Mouse (Mus musculus) liver, embryonic 11.5 days (tissue): ENCODE measurements around the gene Wdfy2. TPM values are rescaled to one million over a fixed set of nuclear protein-coding genes. Genes with fewer than 3 reads are reported as not detected.

Experiments used
- ATAC-seq: fragments of 200-750 bp; cut with Nextera tagmentation; replicated peaks from 2 replicates; pipeline ENCODE4 v1.8.0; 2017; ENCODE audit warnings: moderate number of reproducible peaks, mild to moderate bottlenecking, moderate TSS enrichment, moderate library complexity; ENCODE audit not compliant: low FRiP score
- DNase-seq: peaks from one replicate; pipeline ENCODE4 v3.0.0-alpha.2; 2017; ENCODE audit warnings: low spot score
- H3K27ac ChIP-seq: fragments of 300-500 bp; sonication (generic); 2 replicates; pipeline ENCODE4 v1.5.1; 2014; ENCODE audit warnings: mild to moderate bottlenecking, low read depth, low read length, control low read depth
- H3K27me3 ChIP-seq: fragments of 300-500 bp; sonication (generic); replicated peaks from 2 replicates; pipeline ENCODE4 v1.6.1; 2014; ENCODE audit warnings: low read length, mixed read lengths; ENCODE audit not compliant: control insufficient read depth, insufficient read depth
- H3K36me3 ChIP-seq: fragments of 300-500 bp; sonication (generic); 2 replicates; pipeline ENCODE4 v1.6.1; 2014; ENCODE audit warnings: mild to moderate bottlenecking, low read length, moderate library complexity, mixed read lengths; ENCODE audit not compliant: control insufficient read depth, insufficient read depth
- H3K4me1 ChIP-seq: fragments of 300-500 bp; sonication (generic); replicated peaks from 2 replicates; pipeline ENCODE4 v1.6.1; 2014; ENCODE audit warnings: low read length, mixed read lengths; ENCODE audit not compliant: control insufficient read depth, insufficient read depth
- H3K4me2 ChIP-seq: fragments of 300-500 bp; sonication (generic); 2 replicates; pipeline ENCODE4 v1.6.1; 2014; ENCODE audit warnings: mild to moderate bottlenecking, control low read depth, moderate library complexity
- H3K4me3 ChIP-seq: fragments of 300-500 bp; sonication (generic); 2 replicates; pipeline ENCODE4 v1.5.1; 2014; ENCODE audit warnings: low read depth, low read length, control low read depth
- H3K9ac ChIP-seq: fragments of 300-500 bp; sonication (generic); 2 replicates; pipeline ENCODE4 v1.6.1; 2014; ENCODE audit warnings: low read depth, low read length, control low read depth
- H3K9me3 ChIP-seq: fragments of 300-500 bp; sonication (generic); 2 replicates; pipeline ENCODE4 v1.6.1; 2016; ENCODE audit warnings: low read length, inconsistent platforms, mixed read lengths; ENCODE audit not compliant: control insufficient read depth
- WGBS: fragments of 180-500 bp; shearing (Covaris S2); extraction: QIAGEN DNeasy Blood & Tissue Kit; methylation state at CpG from one replicate; pipeline ENCODE4 v1.1.7; 2014; 5-methylcytosine and 5-hydroxymethylcytosine counted together
- polyA plus RNA-seq: library from polyadenylated mRNA; unstranded; fragments of >200 nt; fragmentation: Nextera tagmentation; extraction: Ambion mirVana; gene quantifications from 2 replicates; pipeline ENCODE4 v1.2.1, GENCODE M21; 2014

The Wdfy2 gene
- polyA plus RNA-seq, 1 experiment from 2014 or later, result 6.0 TPM

DNA sequence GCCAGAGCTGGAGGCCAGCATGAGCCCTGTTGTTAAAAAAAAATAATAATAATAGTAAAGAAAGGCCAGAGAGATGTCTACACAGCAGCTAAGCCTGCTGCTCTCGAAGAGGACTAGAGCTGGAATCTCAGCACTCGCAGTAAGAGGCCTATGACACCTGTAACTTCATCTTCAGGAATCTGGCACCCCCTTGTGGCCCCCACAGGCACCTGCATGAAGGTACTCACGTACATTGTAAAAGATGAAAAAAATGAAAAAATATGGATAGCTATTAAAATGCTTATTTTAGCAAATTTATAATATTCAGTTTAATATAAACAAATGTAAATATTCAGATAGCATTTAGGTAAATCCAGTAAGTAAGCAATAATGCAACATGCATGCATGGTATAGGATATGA is 102.0 kb downstream of the Wdfy2 start:
- Histone ChIP-seq H3K9ac (no peak overlapping the region), H3K27me3 (no peaks in the 10 kb centered on the region), H3K4me3 (no peak overlapping the region), H3K9me3 (no peaks in the 10 kb centered on the region), H3K27ac (no peak overlapping the region), H3K4me2 (no peak overlapping the region), H3K4me1 (no peaks in the 10 kb centered on the region), H3K36me3 (peaks cover 3% of the 10 kb centered on the region; the same call in 1 of the 2 replicates)
- ATAC-seq, result no peak
- no peak for DNase-seq
- 86% methylated on average over 3 of the region's 3 CpGs for WGBS

DNA sequence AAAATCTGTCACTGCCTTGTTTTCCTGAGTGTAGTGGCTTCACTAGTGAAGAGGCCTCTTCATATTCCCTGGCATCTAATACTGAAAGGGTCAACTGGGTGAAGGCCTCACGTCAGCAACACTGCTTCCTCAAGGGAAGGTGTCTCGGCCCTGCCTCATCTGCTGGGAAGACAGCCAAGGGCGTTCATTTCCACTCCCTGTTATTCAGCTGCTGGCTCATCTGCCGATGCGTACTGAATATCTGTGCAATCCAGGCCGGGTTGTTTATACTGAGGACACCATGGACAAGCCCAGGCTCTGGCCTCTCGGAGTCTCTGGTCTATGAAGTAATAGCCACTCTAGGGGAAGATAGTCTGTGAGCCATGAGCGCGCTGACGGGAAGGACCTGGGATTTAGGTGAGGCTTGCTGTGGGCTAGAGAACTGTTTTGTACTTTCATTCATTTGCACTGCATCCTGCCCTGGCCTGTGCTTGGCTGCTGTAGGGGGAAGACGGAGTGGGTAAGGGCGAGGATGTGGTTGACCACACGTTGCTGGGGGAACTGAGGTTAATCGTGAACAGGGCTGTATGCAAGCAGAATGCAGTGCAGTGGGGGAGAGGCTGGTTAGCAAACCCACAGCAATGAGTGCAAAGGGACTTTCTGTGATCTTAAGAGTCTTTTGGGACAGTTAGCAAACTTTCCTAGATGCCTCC is 103.1 kb downstream of the Wdfy2 start:
- no peak for DNase-seq
- Histone ChIP-seq H3K9me3 (no peaks in the 10 kb centered on the region), H3K4me3 (no peak overlapping the region), H3K27me3 (no peaks in the 10 kb centered on the region), H3K9ac (no peak overlapping the region), H3K4me1 (no peaks in the 10 kb centered on the region), H3K36me3 (peaks cover 3% of the 10 kb centered on the region; the same call in 1 of the 2 replicates), H3K27ac (no peak overlapping the region), H3K4me2 (no peak overlapping the region)
- 55% methylated on average over 14 of the region's 14 CpGs for WGBS
- no peak for ATAC-seq

DNA sequence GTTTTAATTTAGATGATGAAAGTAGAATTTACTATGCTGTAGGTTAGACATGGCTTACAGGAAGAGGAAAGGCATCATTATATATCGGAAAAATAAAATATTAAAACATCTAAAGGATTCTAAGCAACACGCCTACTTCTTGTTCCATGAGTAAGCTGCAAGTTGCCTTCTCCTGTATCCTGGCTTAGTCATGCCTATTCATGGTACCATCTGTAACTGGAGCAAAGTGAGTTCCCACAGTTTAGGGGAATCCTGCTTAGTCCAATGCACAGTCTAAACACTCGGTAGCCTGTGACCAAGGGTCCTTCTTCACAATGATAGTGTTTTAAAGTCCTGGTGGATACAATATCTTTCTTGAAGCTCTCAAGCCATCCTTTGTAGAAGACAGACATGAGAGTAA is 109.3 kb downstream of the Wdfy2 start:
- DNase-seq, result no peak
- Histone ChIP-seq H3K4me2 (no peak overlapping the region), H3K4me1 (no peaks in the 10 kb centered on the region), H3K9ac (no peak overlapping the region), H3K36me3 (no peaks in the 10 kb centered on the region; the same call in none of the 2 replicates), H3K27me3 (no peaks in the 10 kb centered on the region), H3K9me3 (0 out of 2 replicates have a peak, but pooled peaks cover 3% of the 10 kb centered on the region), H3K4me3 (no peak overlapping the region), H3K27ac (no peak overlapping the region)
- 83% methylated on average over 3 of the region's 3 CpGs for WGBS
- no peak for ATAC-seq

GRCm38 (mm10) chr14:62956091-62956490 is 118.6 kb downstream of the Wdfy2 start:
- no peak overlapping the region for H3K4me2 ChIP-seq
- H3K9ac ChIP-seq, result no peak overlapping the region
- no peak overlapping the region for H3K27ac ChIP-seq
- ATAC-seq (no peak), DNase-seq (no peak)
- H3K4me3 ChIP-seq, result no peak overlapping the region
- H3K27me3 ChIP-seq, result no peaks in the 10 kb centered on the region
- H3K4me1 ChIP-seq, result no peaks in the 10 kb centered on the region
- 80% methylated on average over 9 of the region's 9 CpGs for WGBS
- H3K9me3 ChIP-seq, result no peaks in the 10 kb centered on the region
- no peaks in the 10 kb centered on the region; the same call in 1 of the 2 replicates for H3K36me3 ChIP-seq

DNA sequence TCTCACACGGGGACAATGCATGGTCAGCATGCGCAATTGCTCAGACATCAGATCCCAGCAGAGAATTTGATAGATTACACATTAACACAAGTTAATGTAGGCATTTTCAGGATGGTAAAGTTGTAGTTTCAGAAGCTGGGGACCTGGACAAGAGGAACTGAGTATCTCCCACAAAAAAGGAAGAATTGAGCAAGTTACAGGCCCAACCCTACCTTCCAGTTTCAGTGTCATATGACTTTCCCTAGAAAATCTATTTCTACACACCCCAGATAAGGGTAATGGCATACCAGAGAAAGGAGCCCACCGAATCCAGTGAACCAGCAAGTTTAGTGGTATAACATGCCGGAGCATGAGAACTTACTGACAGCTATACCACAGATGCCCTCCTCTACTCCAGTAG is 126.2 kb downstream of the Wdfy2 start:
- DNase-seq (no peak), ATAC-seq (no peak)
- H3K9ac ChIP-seq, result no peak overlapping the region
- H3K27ac ChIP-seq, result no peak overlapping the region
- no peaks in the 10 kb centered on the region for H3K9me3 ChIP-seq
- no peak overlapping the region for H3K4me2 ChIP-seq
- no peak overlapping the region for H3K4me3 ChIP-seq
- no peaks in the 10 kb centered on the region for H3K27me3 ChIP-seq
- H3K4me1 ChIP-seq, result no peaks in the 10 kb centered on the region
- no peaks in the 10 kb centered on the region for H3K36me3 ChIP-seq
- WGBS, result 85% methylated on average over 4 of the region's 4 CpGs

- no peak overlapping the region for H3K9ac ChIP-seq
- no peaks in the 10 kb centered on the region for H3K9me3 ChIP-seq
- no peaks in the 10 kb centered on the region for H3K36me3 ChIP-seq
- WGBS, result 82% methylated on average over 5 of the region's 5 CpGs
- no peaks in the 10 kb centered on the region for H3K4me1 ChIP-seq
- DNase-seq (no peak), ATAC-seq (no peak)
- no peak overlapping the region; the same call in 1 of the 2 replicates for H3K4me2 ChIP-seq
- no peaks in the 10 kb centered on the region for H3K27me3 ChIP-seq
- H3K4me3 ChIP-seq, result no peak overlapping the region
- no peak overlapping the region for H3K27ac ChIP-seq
Observed at GRCm38 (mm10) chr14:62965342-62965741, 127.9 kb downstream of the Wdfy2 start.

DNA sequence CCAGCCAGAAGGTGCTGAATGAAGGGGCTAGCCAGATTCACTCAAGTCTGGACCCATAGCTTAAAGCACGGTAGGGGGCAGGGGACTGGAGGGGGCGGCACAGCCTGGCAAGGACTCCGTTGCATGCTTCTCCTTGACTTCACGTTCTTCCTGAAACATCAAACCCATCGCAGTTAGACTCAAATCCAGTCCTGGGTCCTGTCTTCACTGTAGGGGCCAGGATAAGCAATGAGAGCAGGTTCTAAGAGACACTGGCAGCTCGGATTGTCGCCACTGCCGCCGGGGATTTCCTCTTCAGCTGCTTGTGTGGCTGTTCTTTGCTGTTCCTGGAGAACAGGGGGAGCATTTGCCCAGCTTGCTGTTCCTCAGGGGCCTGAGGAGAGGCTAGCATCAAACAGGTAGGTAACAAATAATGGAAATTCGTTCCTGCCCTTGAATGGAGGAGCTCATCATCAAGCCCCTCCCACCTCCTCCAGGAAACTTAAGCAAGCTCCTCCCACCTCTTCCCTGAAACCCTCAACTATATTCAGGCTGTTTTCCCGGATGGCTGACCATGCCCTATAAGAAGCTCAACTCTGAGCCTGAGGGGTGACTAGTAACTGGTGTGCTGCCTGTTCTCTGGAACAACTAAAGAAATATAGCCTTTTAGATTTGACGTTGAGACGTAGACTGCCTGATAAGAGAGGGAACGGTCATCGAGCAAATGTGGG is 128.5 kb downstream of the Wdfy2 start:
- no peaks in the 10 kb centered on the region for H3K27me3 ChIP-seq
- no peak overlapping the region for H3K9ac ChIP-seq
- DNase-seq (no peak), ATAC-seq (no peak)
- WGBS, result 29% methylated on average over 15 of the region's 15 CpGs
- H3K4me1 ChIP-seq, result no peaks in the 10 kb centered on the region
- no peaks in the 10 kb centered on the region for H3K9me3 ChIP-seq
- H3K36me3 ChIP-seq, result no peaks in the 10 kb centered on the region
- peak overlapping the region; percentile 57 for H3K4me2 ChIP-seq
- H3K4me3 ChIP-seq, result peak overlapping the region; percentile 21; the same call in 1 of the 2 replicates
- H3K27ac ChIP-seq, result no peak overlapping the region

DNA sequence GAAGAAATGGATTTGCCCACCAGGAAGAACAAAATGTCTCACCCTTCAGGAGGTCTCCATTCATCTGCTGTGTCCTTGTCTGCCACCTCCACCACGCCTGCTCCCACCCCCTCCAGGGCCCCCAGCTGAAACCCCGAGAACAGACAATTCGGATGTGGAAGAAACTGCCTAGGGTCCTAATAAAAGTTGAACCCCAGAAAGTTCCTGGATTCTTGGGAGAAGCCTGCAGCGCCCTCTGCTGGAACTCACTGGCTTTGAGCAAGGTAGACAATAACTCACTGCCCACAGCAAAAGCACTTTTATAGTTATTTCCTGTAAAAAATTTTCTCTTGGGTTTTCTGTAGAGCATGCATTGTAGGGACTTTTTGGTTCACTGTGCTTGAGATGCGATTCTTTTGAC is 137.6 kb downstream of the Wdfy2 start:
- WGBS, result 10% methylated on average over 5 of the region's 5 CpGs
- no peak for ATAC-seq

DNA sequence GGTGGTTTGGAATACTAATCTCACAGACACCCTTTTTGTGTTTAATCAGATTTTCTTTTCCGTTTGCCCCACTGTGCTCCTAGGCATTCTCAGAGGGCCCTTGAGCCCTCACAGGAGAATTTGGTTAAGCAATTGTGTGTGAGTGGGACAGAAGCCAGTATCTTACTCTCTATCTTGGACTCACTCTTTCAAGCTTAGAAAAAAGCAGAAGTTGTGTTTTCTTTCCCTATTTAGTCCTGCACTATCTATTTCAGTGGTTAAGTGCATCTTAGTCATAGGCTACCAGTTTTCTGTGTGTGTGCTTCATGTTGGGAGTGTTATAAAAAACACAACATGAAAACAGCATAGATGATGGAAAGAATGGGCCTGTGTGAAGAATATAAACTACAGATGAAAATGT is 142.3 kb downstream of the Wdfy2 start:
- H3K27me3 ChIP-seq, result no peaks in the 10 kb centered on the region
- H3K4me3 ChIP-seq, result no peak overlapping the region
- H3K27ac ChIP-seq, result no peak overlapping the region
- ATAC-seq, result no peak
- H3K9ac ChIP-seq, result no peak overlapping the region
- DNase-seq, result no peak
- H3K9me3 ChIP-seq, result no peaks in the 10 kb centered on the region
- no peaks in the 10 kb centered on the region for H3K36me3 ChIP-seq
- H3K4me1 ChIP-seq, result no peaks in the 10 kb centered on the region
- 43% methylated on average over 1 of the region's 1 CpGs for WGBS
- no peak overlapping the region for H3K4me2 ChIP-seq

More for the DNA sequence above, 137.6 kb downstream of the Wdfy2 start:
- no peak overlapping the region for H3K9ac ChIP-seq
- no peak overlapping the region; the same call in 1 of the 2 replicates for H3K4me2 ChIP-seq
- no peaks in the 10 kb centered on the region for H3K36me3 ChIP-seq
- no peaks in the 10 kb centered on the region for H3K9me3 ChIP-seq
- no peak overlapping the region for H3K27ac ChIP-seq
- H3K4me1 ChIP-seq, result no peaks in the 10 kb centered on the region
- H3K4me3 ChIP-seq, result no peak overlapping the region
- H3K27me3 ChIP-seq, result no peaks in the 10 kb centered on the region
- DNase-seq, result peak; percentile 54
